In genomic region chr8:84202938-84203917, GRCm38 (mm10) we compare ENCODE assay signal across 8 mouse cellular contexts. TPM values are rescaled to one million over a fixed set of nuclear protein-coding genes. Genes with fewer than 3 reads are reported as not detected.
DNase-seq lines count a peak whose midpoint lies in the region; ATAC-seq and TF ChIP-seq lines count a peak whose summit lies in the region.

No protein-coding gene starts in this region.

- peak overlapping the region; percentile 58 for H3K9ac ChIP-seq in forebrain, embryonic 12.5 days
- H3K9ac ChIP-seq in heart, postnatal 0 days (replicated peaks; ENCODE audit: low read depth, low read length), result peak overlapping the region; percentile 90
- peak overlapping the region; percentile 97 for H3K9ac ChIP-seq in lung, postnatal 0 days (replicated peaks; ENCODE audit: low read depth)

- TF ChIP-seq CTCF in heart, postnatal 0 days (IDR thresholded peaks at IDR 0.05; ENCODE audit: low read depth), result no peak
- no peak for TF ChIP-seq CTCF in lung, postnatal 0 days (IDR thresholded peaks at IDR 0.05)

- peak; percentile 47 for ATAC-seq in forebrain, embryonic 12.5 days (ENCODE audit: low FRiP score)
- ATAC-seq in heart, postnatal 0 days (ENCODE audit: insufficient read depth, low read depth), result peak; percentile 66
- ATAC-seq in lung, postnatal 0 days, result peak; percentile 64

- H3K4me3 ChIP-seq in forebrain, embryonic 12.5 days (replicated peaks), result peak overlapping the region; percentile 40
- peak overlapping the region; percentile 79 for H3K4me3 ChIP-seq in heart, postnatal 0 days (ENCODE audit: low read depth, low read length)
- H3K4me3 ChIP-seq in lung, postnatal 0 days (ENCODE audit: low read depth, low read length), result peak overlapping the region; percentile 83

- no peaks in the 10 kb centered on the region for H3K9me3 ChIP-seq in forebrain, embryonic 12.5 days
- H3K9me3 ChIP-seq in heart, postnatal 0 days (replicated peaks; ENCODE audit: control insufficient read depth, low read length), result no peaks in the 10 kb centered on the region
- no peaks in the 10 kb centered on the region for H3K9me3 ChIP-seq in lung, postnatal 0 days (ENCODE audit: low read length)

- H3K27me3 ChIP-seq in forebrain, embryonic 12.5 days, result peaks cover 22% of the 10 kb centered on the region; the same call in 1 of the 2 replicates
- no peaks in the 10 kb centered on the region for H3K27me3 ChIP-seq in heart, postnatal 0 days (ENCODE audit: control insufficient read depth, insufficient read depth, low read length)
- no peaks in the 10 kb centered on the region for H3K27me3 ChIP-seq in lung, postnatal 0 days (replicated peaks; ENCODE audit: insufficient read depth, low read length)

- peaks cover 58% of the 10 kb centered on the region for H3K4me1 ChIP-seq in forebrain, embryonic 12.5 days
- peaks cover 45% of the 10 kb centered on the region for H3K4me1 ChIP-seq in heart, postnatal 0 days (ENCODE audit: control insufficient read depth, insufficient read depth)
- peaks cover 14% of the 10 kb centered on the region for H3K4me1 ChIP-seq in lung, postnatal 0 days (ENCODE audit: insufficient read depth, low read depth, low read length)

- DNase-seq in B cell, adult 2 months, result peak; percentile 91 to 93
- DNase-seq in adipocyte (ENCODE audit: low spot score), result peak; percentile 90
- DNase-seq in heart, postnatal 0 days (ENCODE audit: low spot score), result peak; percentile 87
- peak; percentile 93 for DNase-seq in kidney, postnatal 14 days
- DNase-seq in lung, postnatal 0 days (ENCODE audit: low spot score), result peak; percentile 93
- DNase-seq in ovary, postnatal 14 days (ENCODE audit: low spot score), result peak; percentile 66
- DNase-seq in thymus, postnatal 14 days, result peak; percentile 88

- H3K4me2 ChIP-seq in forebrain, embryonic 12.5 days, result peak overlapping the region; percentile 63
- peak overlapping the region; percentile 85 for H3K4me2 ChIP-seq in heart, postnatal 0 days (ENCODE audit: low read depth, low read length)
- peak overlapping the region; percentile 89 for H3K4me2 ChIP-seq in lung, postnatal 0 days (replicated peaks; ENCODE audit: low read depth, low read length)

- no peaks in the 10 kb centered on the region for H3K36me3 ChIP-seq in forebrain, embryonic 12.5 days (replicated peaks)
- peaks cover 32% of the 10 kb centered on the region for H3K36me3 ChIP-seq in heart, postnatal 0 days (replicated peaks; ENCODE audit: control insufficient read depth, insufficient read depth, low read length)
- peaks cover 10% of the 10 kb centered on the region; the same call in 1 of the 2 replicates for H3K36me3 ChIP-seq in lung, postnatal 0 days (ENCODE audit: insufficient read depth, low read length)

- peak overlapping the region; percentile 66 for H3K27ac ChIP-seq in forebrain, embryonic 12.5 days
- peak overlapping the region; percentile 99 for H3K27ac ChIP-seq in heart, postnatal 0 days (ENCODE audit: low read depth)
- peak overlapping the region; percentile 99 for H3K27ac ChIP-seq in lung, postnatal 0 days (ENCODE audit: low read length)

- WGBS in forebrain, embryonic 12.5 days, result 11% methylated on average over 34 of the region's 34 CpGs
- 3% methylated on average over 33 of the region's 34 CpGs for WGBS in heart, postnatal 0 days
- WGBS in lung, postnatal 0 days, result 5% methylated on average over 33 of the region's 34 CpGs

- no peak for TF ChIP-seq EP300 in heart, postnatal 0 days (IDR thresholded peaks at IDR 0.05; ENCODE audit: low read depth)
- TF ChIP-seq EP300 in lung, postnatal 0 days (IDR thresholded peaks at IDR 0.05), result peak; percentile 77

RNA-seq across cellular contexts. Expression of gene Nanos3, which starts 18.2 kb away (rescaled TPM):
- 5.9 and 6.0 TPM in 2 replicates for polyA plus RNA-seq in forebrain, embryonic 12.5 days (2016; fragmentation: Nextera tagmentation; extraction: Ambion mirVana)
- total RNA-seq in heart, postnatal 0 days (2014; rRNA removed; ENCODE audit: low replicate concordance), result 1.4 TPM in 1 of 2 replicates, not detected in the other
- polyA plus RNA-seq in heart, postnatal 0 days (2015; fragmentation: Nextera tagmentation; extraction: Ambion mirVana), result 4.6 and 6.0 TPM in 2 replicates
- 1.9 and 3.2 TPM in 2 replicates for polyA plus RNA-seq in lung, postnatal 0 days (2015; fragmentation: Nextera tagmentation; extraction: Ambion mirVana)

RNA-seq across cellular contexts. Expression of gene Zswim4, which starts 33.6 kb away (rescaled TPM):
- polyA plus RNA-seq in forebrain, embryonic 12.5 days (2016; fragmentation: Nextera tagmentation; extraction: Ambion mirVana), result 47.7 and 53.4 TPM in 2 replicates
- 23.8 and 31.4 TPM in 2 replicates for total RNA-seq in heart, postnatal 0 days (2014; rRNA removed; ENCODE audit: low replicate concordance)
- 4.6 and 5.8 TPM in 2 replicates for polyA plus RNA-seq in heart, postnatal 0 days (2015; fragmentation: Nextera tagmentation; extraction: Ambion mirVana)
- 7.8 and 8.4 TPM in 2 replicates for polyA plus RNA-seq in lung, postnatal 0 days (2015; fragmentation: Nextera tagmentation; extraction: Ambion mirVana)

RNA-seq across cellular contexts. Expression of gene D8Ertd738e, which starts 46.3 kb away (rescaled TPM):
- 267 and 271 TPM in 2 replicates for polyA plus RNA-seq in forebrain, embryonic 12.5 days (2016; fragmentation: Nextera tagmentation; extraction: Ambion mirVana)
- total RNA-seq in heart, postnatal 0 days (2014; rRNA removed; ENCODE audit: low replicate concordance), result 90.3 and 93.2 TPM in 2 replicates
- 382 and 414 TPM in 2 replicates for polyA plus RNA-seq in heart, postnatal 0 days (2015; fragmentation: Nextera tagmentation; extraction: Ambion mirVana)
- 302 and 339 TPM in 2 replicates for polyA plus RNA-seq in lung, postnatal 0 days (2015; fragmentation: Nextera tagmentation; extraction: Ambion mirVana)

RNA-seq across cellular contexts. Expression of gene Mri1, which starts 53.9 kb away (rescaled TPM):
- polyA plus RNA-seq in forebrain, embryonic 12.5 days (2016; fragmentation: Nextera tagmentation; extraction: Ambion mirVana), result 49.1 and 60.1 TPM in 2 replicates
- 25.8 and 74.7 TPM in 2 replicates for total RNA-seq in heart, postnatal 0 days (2014; rRNA removed; ENCODE audit: low replicate concordance)
- polyA plus RNA-seq in heart, postnatal 0 days (2015; fragmentation: Nextera tagmentation; extraction: Ambion mirVana), result 37.3 and 39.2 TPM in 2 replicates
- polyA plus RNA-seq in lung, postnatal 0 days (2015; fragmentation: Nextera tagmentation; extraction: Ambion mirVana), result 47.4 and 56.8 TPM in 2 replicates

RNA-seq across cellular contexts. Expression of gene 4930432K21Rik, which starts 55.4 kb away (rescaled TPM):
- polyA plus RNA-seq in forebrain, embryonic 12.5 days (2016; fragmentation: Nextera tagmentation; extraction: Ambion mirVana), result 2.1 and 2.3 TPM in 2 replicates
- total RNA-seq in heart, postnatal 0 days (2014; rRNA removed; ENCODE audit: low replicate concordance), result 0.43 TPM in 1 of 2 replicates, not detected in the other
- 0.34 and 0.48 TPM in 2 replicates for polyA plus RNA-seq in heart, postnatal 0 days (2015; fragmentation: Nextera tagmentation; extraction: Ambion mirVana)
- 0.80 and 1.0 TPM in 2 replicates for polyA plus RNA-seq in lung, postnatal 0 days (2015; fragmentation: Nextera tagmentation; extraction: Ambion mirVana)

Comparison
In these comparisons a context has a peak if more than half of its experiments do, and no peak if none do; other contexts are left out.
1. Peak in every context shown above with its lines: DNase-seq, ATAC-seq, H3K4me3 ChIP-seq and H3K27ac ChIP-seq.